Mouse (Mus musculus) megakaryocyte, embryonic 14.5 days (primary cell): Measurements from ENCODE around the gene Rbks. TPM values are rescaled to one million over a fixed set of nuclear protein-coding genes. Genes with fewer than 3 reads are reported as not detected.
A peak's percentile ranks its signal among the peaks of the same experiment; 100 is the strongest.
"Not testable (repeated sequence)": the region's sequence is repeated elsewhere in the genome, so short reads cannot be mapped to it uniquely, and the experiment has no call there.

Source experiments
- H3K27me3 ChIP-seq: replicated peaks from 2 replicates; pipeline ENCODE3; 2012; ENCODE audit warnings: inconsistent platforms
- H3K36me3 ChIP-seq: replicated peaks from 2 replicates; pipeline ENCODE3; 2012; ENCODE audit warnings: low read length, inconsistent platforms, mixed read lengths
- H3K4me1 ChIP-seq: 2 replicates; pipeline ENCODE4 v1.6.1; 2012; ENCODE audit warnings: inconsistent platforms
- H3K4me3 ChIP-seq: replicated peaks from 2 replicates; pipeline ENCODE3; 2012; ENCODE audit warnings: moderate library complexity, mild to moderate bottlenecking, inconsistent platforms
- H3K9me3 ChIP-seq: 2 replicates; pipeline ENCODE4 v1.6.1; 2012; ENCODE audit warnings: inconsistent platforms
- FLI1 ChIP-seq: IDR thresholded peaks from 2 replicates; pipeline ENCODE4 v1.6.1; 2012; ENCODE audit warnings: low read length, inconsistent platforms, mixed read lengths
- GATA1 ChIP-seq: IDR thresholded peaks from 3 replicates; pipeline ENCODE4 v1.6.1; 2012; ENCODE audit warnings: mixed read lengths, low read length, inconsistent platforms, borderline replicate concordance
- polyA plus RNA-seq: library from polyadenylated mRNA; stranded (reverse); fragments of >175 nt; gene quantifications from 2 replicates; pipeline ENCODE4 v1.2.3, GENCODE M21; 2012; ENCODE audit warnings: low replicate concordance; ENCODE audit not compliant: insufficient read depth

Gene Rbks
- polyA plus RNA-seq, 1 experiment = 7.9 TPM

- H3K4me3 ChIP-seq = no peak overlapping the region
- peaks cover 91% of the 10 kb centered on the region for H3K36me3 ChIP-seq
- TF ChIP-seq FLI1 = no peak
- no peak for TF ChIP-seq GATA1
- H3K9me3 ChIP-seq = no peaks in the 10 kb centered on the region
- no peaks in the 10 kb centered on the region for H3K27me3 ChIP-seq
- peaks cover 21% of the 10 kb centered on the region for H3K4me1 ChIP-seq
Observed at GRCm38 (mm10) chr5:31645798-31646197, 51.6 kb downstream of the Rbks start.

GRCm38 (mm10) chr5:31644847-31645246 is 52.6 kb downstream of the Rbks start:
- peaks cover 91% of the 10 kb centered on the region for H3K36me3 ChIP-seq
- H3K9me3 ChIP-seq = no peaks in the 10 kb centered on the region
- H3K4me3 ChIP-seq = no peak overlapping the region
- TF ChIP-seq GATA1 (no peak), FLI1 (no peak)
- H3K27me3 ChIP-seq = no peaks in the 10 kb centered on the region
- peaks cover 21% of the 10 kb centered on the region for H3K4me1 ChIP-seq

GRCm38 (mm10) chr5:31644272-31644671 is 53.2 kb downstream of the Rbks start:
- no peaks in the 10 kb centered on the region for H3K9me3 ChIP-seq
- no peak overlapping the region for H3K4me3 ChIP-seq
- peaks cover 90% of the 10 kb centered on the region for H3K36me3 ChIP-seq
- TF ChIP-seq GATA1 = no peak
- TF ChIP-seq FLI1 = no peak
- no peaks in the 10 kb centered on the region for H3K27me3 ChIP-seq
- H3K4me1 ChIP-seq = peaks cover 21% of the 10 kb centered on the region

- H3K27me3 ChIP-seq = no peaks in the 10 kb centered on the region
- peaks cover 91% of the 10 kb centered on the region for H3K36me3 ChIP-seq
- no peak for TF ChIP-seq FLI1
- no peak for TF ChIP-seq GATA1
- H3K4me1 ChIP-seq = peaks cover 18% of the 10 kb centered on the region
- H3K4me3 ChIP-seq = no peak overlapping the region
- no peaks in the 10 kb centered on the region for H3K9me3 ChIP-seq
Observed at GRCm38 (mm10) chr5:31642300-31642699, 55.1 kb downstream of the Rbks start.

- Histone ChIP-seq H3K9me3 (no peaks in the 10 kb centered on the region), H3K4me1 (peaks cover 30% of the 10 kb centered on the region), H3K27me3 (no peaks in the 10 kb centered on the region), H3K36me3 (peaks cover 89% of the 10 kb centered on the region), H3K4me3 (no peak overlapping the region)
- TF ChIP-seq GATA1 (no peak), FLI1 (no peak)
Observed at GRCm38 (mm10) chr5:31640542-31640941, 56.9 kb downstream of the Rbks start.

- no peaks in the 10 kb centered on the region for H3K9me3 ChIP-seq
- peaks cover 41% of the 10 kb centered on the region for H3K4me1 ChIP-seq
- peaks cover 86% of the 10 kb centered on the region for H3K36me3 ChIP-seq
- peak overlapping the region; percentile 51 for H3K4me3 ChIP-seq
- H3K27me3 ChIP-seq = no peaks in the 10 kb centered on the region
- no peak for TF ChIP-seq FLI1
- TF ChIP-seq GATA1 = no peak
Observed at GRCm38 (mm10) chr5:31636636-31637253, 60.7 kb downstream of the Rbks start.

- Histone ChIP-seq H3K27me3 (no peaks in the 10 kb centered on the region), H3K9me3 (no peaks in the 10 kb centered on the region), H3K4me3 (no peak overlapping the region), H3K36me3 (peaks cover 76% of the 10 kb centered on the region), H3K4me1 (peaks cover 57% of the 10 kb centered on the region)
- TF ChIP-seq FLI1 (no peak), GATA1 (no peak)
Observed at GRCm38 (mm10) chr5:31634679-31635078, 62.7 kb downstream of the Rbks start.

GRCm38 (mm10) chr5:31634161-31634560 is 63.3 kb downstream of the Rbks start:
- TF ChIP-seq FLI1 = no peak
- TF ChIP-seq GATA1 = no peak
- no peak overlapping the region for H3K4me3 ChIP-seq
- H3K36me3 ChIP-seq = peaks cover 74% of the 10 kb centered on the region

GRCm38 (mm10) chr5:31631169-31631568 is 66.3 kb downstream of the Rbks start:
- peaks cover 68% of the 10 kb centered on the region for H3K4me1 ChIP-seq
- H3K36me3 ChIP-seq = peaks cover 76% of the 10 kb centered on the region
- not testable (repeated sequence) for H3K9me3 ChIP-seq, H3K27me3 ChIP-seq, H3K4me3 ChIP-seq

More at GRCm38 (mm10) chr5:31634161-31634560, 63.3 kb downstream of the Rbks start:
- H3K4me1 ChIP-seq = peaks cover 62% of the 10 kb centered on the region
- no peaks in the 10 kb centered on the region for H3K9me3 ChIP-seq
- H3K27me3 ChIP-seq = no peaks in the 10 kb centered on the region

- Histone ChIP-seq H3K9me3 (no peaks in the 10 kb centered on the region), H3K36me3 (peaks cover 76% of the 10 kb centered on the region), H3K27me3 (no peaks in the 10 kb centered on the region), H3K4me1 (peaks cover 65% of the 10 kb centered on the region), H3K4me3 (peak overlapping the region; percentile 44)
- TF ChIP-seq GATA1 = no peak
- TF ChIP-seq FLI1 = no peak
Observed at GRCm38 (mm10) chr5:31630064-31630463, 67.4 kb downstream of the Rbks start.

GRCm38 (mm10) chr5:31628555-31628954 is 68.9 kb downstream of the Rbks start:
- Histone ChIP-seq H3K9me3 (no peaks in the 10 kb centered on the region), H3K27me3 (no peaks in the 10 kb centered on the region), H3K4me3 (no peak overlapping the region), H3K36me3 (peaks cover 76% of the 10 kb centered on the region), H3K4me1 (peaks cover 61% of the 10 kb centered on the region)
- no peak for TF ChIP-seq GATA1
- no peak for TF ChIP-seq FLI1
